Mouse (Mus musculus) G1E (cell line): ENCODE measurements at regions not wholly inside any gene's neighbourhood (a gene's known extent, or its start where the extent isn't known, plus 50 kb on each side); places are given as distances from the start of the nearest gene placed in this dataset.

ENCODE experiments used
- CTCF ChIP-seq: IDR thresholded peaks from 2 replicates; pipeline ENCODE4 v1.5.1; 2012; ENCODE audit warnings: low read depth, low read length, inconsistent platforms, mixed read lengths
- GATA1 ChIP-seq: IDR thresholded peaks from 2 replicates; pipeline ENCODE4 v1.6.1; 2012; ENCODE audit warnings: borderline replicate concordance, low read length, inconsistent platforms, mixed read lengths
- GATA2 ChIP-seq: IDR thresholded peaks from 2 replicates; pipeline ENCODE4 v1.6.1; 2012; ENCODE audit warnings: low read depth, low read length, inconsistent platforms, borderline replicate concordance
- POLR2AphosphoS5 ChIP-seq: IDR thresholded peaks from 2 replicates; pipeline ENCODE4 v1.6.1; 2012; ENCODE audit warnings: low read depth, low read length, inconsistent platforms; ENCODE audit not compliant: insufficient replicate concordance
- TAL1 ChIP-seq: conservative IDR thresholded peaks from 2 replicates; pipeline ENCODE4 v1.6.1; 2012; ENCODE audit warnings: low read depth, low read length, inconsistent platforms, mixed read lengths

GRCm38 (mm10) chr8:115407535-115407934, 300.1 kb downstream of the Maf start:
- TF ChIP-seq CTCF (no peak), GATA2 (no peak), TAL1 (no peak), GATA1 (no peak), POLR2AphosphoS5 (no peak)
